Mouse (Mus musculus) midbrain, embryonic 14.5 days (tissue): Measurements from ENCODE around the gene Btbd9. TPM values are rescaled to one million over a fixed set of nuclear protein-coding genes. Genes with fewer than 3 reads are reported as not detected.
A peak's percentile ranks its signal among the peaks of the same experiment; 100 is the strongest.

Experiments used
- ATAC-seq: fragments of 200-750 bp; cut with Nextera tagmentation; 2 replicates; pipeline ENCODE4 v1.8.0; 2017; ENCODE audit warnings: moderate number of reproducible peaks, moderate library complexity; ENCODE audit not compliant: low FRiP score, low TSS enrichment
- DNase-seq: peaks from one replicate; pipeline ENCODE4 v3.0.0-alpha.2; 2015
- H3K27ac ChIP-seq: fragments of 300-500 bp; sonication (generic); replicated peaks from 2 replicates; pipeline ENCODE4 v1.5.1; 2014; ENCODE audit warnings: mild to moderate bottlenecking, low read depth, low read length, moderate library complexity
- H3K27me3 ChIP-seq: fragments of 300-500 bp; sonication (generic); 2 replicates; pipeline ENCODE4 v1.6.1; 2014; ENCODE audit warnings: low read length, control low read depth, mixed read lengths; ENCODE audit not compliant: control insufficient read depth, insufficient read depth
- H3K36me3 ChIP-seq: fragments of 300-500 bp; sonication (generic); 2 replicates; pipeline ENCODE4 v1.6.1; 2014; ENCODE audit warnings: low read length, control low read depth; ENCODE audit not compliant: control insufficient read depth, insufficient read depth
- H3K4me1 ChIP-seq: fragments of 300-500 bp; sonication (generic); 2 replicates; pipeline ENCODE4 v1.6.1; 2014; ENCODE audit warnings: mild to moderate bottlenecking, antibody characterized with exemption, low read length, control low read depth; ENCODE audit not compliant: control insufficient read depth, insufficient read depth
- H3K4me2 ChIP-seq: fragments of 300-500 bp; sonication (generic); 2 replicates; pipeline ENCODE4 v1.6.1; 2014; ENCODE audit warnings: mild to moderate bottlenecking, low read length, moderate library complexity
- H3K4me3 ChIP-seq: fragments of 300-500 bp; sonication (generic); replicated peaks from 2 replicates; pipeline ENCODE4 v1.5.1; 2014; ENCODE audit warnings: low read depth, low read length
- H3K9ac ChIP-seq: fragments of 300-500 bp; sonication (generic); replicated peaks from 2 replicates; pipeline ENCODE4 v1.6.1; 2014; ENCODE audit warnings: mild to moderate bottlenecking, low read length, moderate library complexity
- H3K9me3 ChIP-seq: fragments of 300-500 bp; sonication (generic); 2 replicates; pipeline ENCODE4 v1.6.1; 2016; ENCODE audit warnings: low read length, control low read depth, mixed read lengths; ENCODE audit not compliant: control insufficient read depth
- WGBS: fragments of 180-500 bp; shearing (Covaris S2); extraction: QIAGEN DNeasy Blood & Tissue Kit; methylation state at CpG from one replicate; pipeline ENCODE4 v1.1.7; 2014; 5-methylcytosine and 5-hydroxymethylcytosine counted together
- polyA plus RNA-seq: library from polyadenylated mRNA; unstranded; fragments of >200 nt; fragmentation: Nextera tagmentation; extraction: Ambion mirVana; gene quantifications from 2 replicates; pipeline ENCODE4 v1.2.1, GENCODE M21; 2014

The Btbd9 gene
- polyA plus RNA-seq, 1 experiment from 2014 or later = 140 TPM

- DNase-seq (peak; percentile 47), ATAC-seq (no peak)
- Histone ChIP-seq H3K4me3 (no peak overlapping the region), H3K27me3 (no peaks in the 10 kb centered on the region), H3K9ac (no peak overlapping the region), H3K27ac (peak overlapping the region; percentile 58; the same call in 1 of the 2 replicates), H3K36me3 (no peaks in the 10 kb centered on the region), H3K9me3 (no peaks in the 10 kb centered on the region), H3K4me2 (no peak overlapping the region), H3K4me1 (peaks cover 32% of the 10 kb centered on the region)
- 84% methylated on average over 1 of the region's 1 CpGs for WGBS
These were observed 201.2 kb downstream of the Btbd9 start for GRCm38 (mm10) chr17:30375107-30375506.

- H3K27me3 ChIP-seq = no peaks in the 10 kb centered on the region
- DNase-seq = peak; percentile 65
- ATAC-seq = no peak
- peak overlapping the region; percentile 60 for H3K27ac ChIP-seq
- no peak overlapping the region for H3K4me3 ChIP-seq
- H3K36me3 ChIP-seq = no peaks in the 10 kb centered on the region
- no peaks in the 10 kb centered on the region for H3K9me3 ChIP-seq
- H3K4me1 ChIP-seq = peaks cover 25% of the 10 kb centered on the region
- no peak overlapping the region for H3K9ac ChIP-seq
- no peak overlapping the region for H3K4me2 ChIP-seq
- 16% methylated on average over 2 of the region's 2 CpGs for WGBS
These were observed 207.7 kb downstream of the Btbd9 start for GRCm38 (mm10) chr17:30368559-30368958.

DNA sequence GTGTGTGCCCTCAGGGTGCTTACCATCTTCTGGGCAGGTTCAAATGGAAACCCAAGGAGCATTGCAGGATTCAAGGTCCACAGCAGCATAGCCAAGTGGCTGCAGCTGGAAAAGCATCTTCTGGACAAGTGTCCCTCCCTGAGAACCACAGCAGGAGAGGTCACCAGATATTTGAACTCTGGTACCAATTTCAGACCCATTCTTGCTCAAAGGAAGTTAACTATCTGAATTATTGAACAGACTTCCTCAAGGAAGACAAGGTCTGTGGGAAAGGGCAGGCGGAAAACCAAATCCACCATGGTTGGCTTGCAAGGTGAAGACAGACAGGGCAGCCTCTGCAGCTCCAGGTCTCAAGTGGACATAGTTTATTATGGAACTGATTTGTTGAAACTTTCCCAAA is 211.6 kb downstream of the Btbd9 start:
- H3K4me1 ChIP-seq = peaks cover 41% of the 10 kb centered on the region
- no peaks in the 10 kb centered on the region for H3K9me3 ChIP-seq
- no peak overlapping the region for H3K4me2 ChIP-seq
- no peak overlapping the region for H3K9ac ChIP-seq
- WGBS = 97% methylated on average over 1 of the region's 1 CpGs
- H3K27ac ChIP-seq = 0 out of 2 replicates have a peak overlapping the region, but pooled peaks have one; percentile 21
- ATAC-seq (no peak), DNase-seq (no peak)
- no peak overlapping the region for H3K4me3 ChIP-seq
- no peaks in the 10 kb centered on the region for H3K27me3 ChIP-seq
- H3K36me3 ChIP-seq = no peaks in the 10 kb centered on the region

- no peak for DNase-seq
- H3K4me2 ChIP-seq = no peak overlapping the region
- ATAC-seq = no peak
- no peaks in the 10 kb centered on the region for H3K36me3 ChIP-seq
- no peaks in the 10 kb centered on the region for H3K9me3 ChIP-seq
- WGBS = 81% methylated on average over 5 of the region's 5 CpGs
- H3K27me3 ChIP-seq = no peaks in the 10 kb centered on the region
- H3K27ac ChIP-seq = no peak overlapping the region
- H3K4me1 ChIP-seq = peaks cover 33% of the 10 kb centered on the region
- no peak overlapping the region for H3K4me3 ChIP-seq
- H3K9ac ChIP-seq = no peak overlapping the region
These were observed 212.9 kb downstream of the Btbd9 start for GRCm38 (mm10) chr17:30363365-30363764.

GRCm38 (mm10) chr17:30360654-30361053 is 215.6 kb downstream of the Btbd9 start:
- Histone ChIP-seq H3K27me3 (no peaks in the 10 kb centered on the region), H3K4me2 (no peak overlapping the region), H3K4me3 (no peak overlapping the region), H3K36me3 (no peaks in the 10 kb centered on the region), H3K9ac (no peak overlapping the region), H3K4me1 (peaks cover 27% of the 10 kb centered on the region), H3K27ac (no peak overlapping the region), H3K9me3 (no peaks in the 10 kb centered on the region)
- whole genome bisulfite sequencing = 41% methylated on average over 1 of the region's 1 CpGs
- DNase-seq (no peak), ATAC-seq (no peak)

GRCm38 (mm10) chr17:30359392-30359791 is 216.9 kb downstream of the Btbd9 start:
- WGBS = 82% methylated on average over 5 of the region's 5 CpGs

GRCm38 (mm10) chr17:30355431-30355830 is 220.9 kb downstream of the Btbd9 start:
- peaks cover 7% of the 10 kb centered on the region for H3K4me1 ChIP-seq
- no peaks in the 10 kb centered on the region for H3K27me3 ChIP-seq
- DNase-seq (no peak), ATAC-seq (no peak)
- H3K9ac ChIP-seq = no peak overlapping the region
- 91% methylated on average over 1 of the region's 1 CpGs for WGBS
- H3K27ac ChIP-seq = no peak overlapping the region
- H3K36me3 ChIP-seq = no peaks in the 10 kb centered on the region
- H3K4me3 ChIP-seq = no peak overlapping the region
- H3K4me2 ChIP-seq = no peak overlapping the region
- no peaks in the 10 kb centered on the region for H3K9me3 ChIP-seq

More at GRCm38 (mm10) chr17:30359392-30359791, 216.9 kb downstream of the Btbd9 start:
- Histone ChIP-seq H3K9me3 (no peaks in the 10 kb centered on the region), H3K27ac (no peak overlapping the region), H3K4me1 (peaks cover 27% of the 10 kb centered on the region), H3K9ac (no peak overlapping the region), H3K27me3 (no peaks in the 10 kb centered on the region), H3K4me2 (no peak overlapping the region), H3K36me3 (no peaks in the 10 kb centered on the region), H3K4me3 (no peak overlapping the region)
- ATAC-seq = no peak
- no peak for DNase-seq

DNA sequence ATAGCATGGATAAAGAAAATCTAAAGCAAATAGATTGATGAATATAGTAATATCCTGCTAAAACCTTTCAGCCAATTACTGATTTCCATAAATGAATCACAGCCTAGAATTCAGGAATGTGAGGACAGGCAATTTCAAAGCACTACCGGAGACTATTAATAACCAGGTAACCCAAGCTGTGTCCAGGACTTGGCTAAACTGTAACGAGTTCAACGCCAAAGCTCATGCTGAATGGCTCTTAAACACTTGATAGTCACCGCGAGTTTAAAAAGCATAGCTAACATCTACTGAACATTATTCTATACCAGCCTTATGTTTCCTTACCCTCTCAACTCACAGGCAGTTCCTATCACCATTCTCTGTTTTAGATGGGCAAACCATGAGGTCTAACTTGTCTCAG is 221.9 kb downstream of the Btbd9 start:
- H3K9me3 ChIP-seq = no peaks in the 10 kb centered on the region
- H3K36me3 ChIP-seq = no peaks in the 10 kb centered on the region
- no peak overlapping the region for H3K9ac ChIP-seq
- H3K27ac ChIP-seq = no peak overlapping the region
- DNase-seq (no peak), ATAC-seq (no peak)
- no peaks in the 10 kb centered on the region for H3K27me3 ChIP-seq
- no peak overlapping the region for H3K4me2 ChIP-seq
- H3K4me1 ChIP-seq = 0 out of 2 replicates have a peak, but pooled peaks cover 2% of the 10 kb centered on the region
- no peak overlapping the region for H3K4me3 ChIP-seq
- 91% methylated on average over 5 of the region's 5 CpGs for WGBS

DNA sequence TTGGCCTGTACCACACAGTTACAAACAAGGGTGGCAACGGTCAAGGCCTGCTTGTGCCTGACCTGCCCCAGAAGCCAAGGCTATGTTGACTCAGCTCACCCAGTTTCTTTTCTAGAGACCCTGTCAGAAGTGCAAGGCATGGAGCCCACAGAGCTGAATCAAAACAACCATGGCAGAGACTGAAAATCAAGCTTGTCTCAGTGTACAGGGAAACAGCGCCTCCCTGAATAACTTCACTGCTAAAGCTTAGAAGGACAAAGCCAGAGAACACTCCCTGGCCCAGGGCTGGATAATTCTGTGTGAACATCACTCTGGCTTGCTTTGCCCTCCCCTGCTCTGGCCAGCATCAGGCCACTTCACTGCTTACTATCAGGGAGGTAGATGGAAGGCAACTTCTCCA is 228.3 kb downstream of the Btbd9 start:
- DNase-seq (peak; percentile 51), ATAC-seq (no peak)
- no peak overlapping the region for H3K4me2 ChIP-seq
- H3K4me3 ChIP-seq = no peak overlapping the region
- no peaks in the 10 kb centered on the region for H3K9me3 ChIP-seq
- no peaks in the 10 kb centered on the region for H3K36me3 ChIP-seq
- WGBS = 61% methylated on average over 2 of the region's 2 CpGs
- no peaks in the 10 kb centered on the region for H3K27me3 ChIP-seq
- H3K4me1 ChIP-seq = peaks cover 25% of the 10 kb centered on the region
- no peak overlapping the region for H3K9ac ChIP-seq
- H3K27ac ChIP-seq = peak overlapping the region; percentile 83
